Mouse (Mus musculus): ENCODE data around the gene Rgs13. TPM values are rescaled to one million over a fixed set of nuclear protein-coding genes. Genes with fewer than 3 reads are reported as not detected.

Gene Rgs13
- polyA plus RNA-seq (2016; fragmentation: Nextera tagmentation; extraction: Ambion mirVana): not detected in 2 replicates

DNA sequence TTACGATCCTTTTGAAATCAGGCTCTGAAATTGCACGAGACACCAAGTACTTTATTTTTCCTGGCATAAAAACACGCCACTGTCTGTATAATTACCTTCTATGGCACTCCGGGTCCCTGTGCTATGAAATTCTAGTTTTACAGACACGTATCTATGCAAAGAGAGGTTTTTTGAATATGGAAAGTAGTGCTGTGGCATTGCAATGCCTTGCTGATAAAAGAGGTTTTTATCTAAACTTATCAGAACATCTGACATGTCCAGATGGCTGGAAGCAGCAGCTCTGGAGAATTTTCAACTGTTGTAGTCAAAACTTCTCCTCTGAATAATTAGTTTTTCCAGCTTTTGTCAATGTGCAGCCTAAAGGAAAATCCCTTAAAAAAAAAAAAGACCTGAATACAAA, at the start of gene Rgs13:
TSS of gene Rgs13 (minus strand) at position 207 of the 400 bp plus-strand sequence.
- Histone ChIP-seq H3K36me3 (no peaks in the 10 kb centered on the region), H3K27ac (no peak within 1 kb of the TSS), H3K4me3 (no peak within 1 kb of the TSS), H3K27me3 (replicated peaks) (no peaks in the 10 kb centered on the region), H3K9ac (no peak within 1 kb of the TSS), H3K9me3 (replicated peaks) (no peaks in the 10 kb centered on the region), H3K4me1 (no peaks in the 10 kb centered on the region), H3K4me2 (no peak within 1 kb of the TSS)
- no peak for ATAC-seq
- WGBS (ENCODE audit: insufficient replicate concordance): 61% methylated on average over 5 of the region's 5 CpGs

DNA sequence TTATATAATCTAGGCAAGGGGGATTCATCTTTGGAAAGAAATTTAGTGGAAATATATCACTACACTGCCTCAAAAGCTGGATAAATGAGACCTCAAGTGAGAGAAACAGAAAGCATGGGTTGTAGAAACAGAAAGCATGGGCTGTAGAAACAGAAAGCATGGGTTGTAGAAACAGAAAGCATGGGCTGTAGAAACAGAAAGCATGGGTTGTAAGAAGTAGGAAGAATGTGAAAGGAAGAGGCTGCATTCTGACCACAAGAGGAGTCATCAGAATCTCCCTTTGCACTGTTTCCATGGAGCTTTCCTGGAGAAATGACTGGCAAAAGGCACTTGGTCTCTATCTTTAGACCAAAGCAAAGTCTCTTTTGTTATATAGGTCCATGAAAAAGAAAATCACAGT, 38.1 kb upstream of the Rgs13 start:
- H3K4me1 ChIP-seq: no peaks in the 10 kb centered on the region
- no peaks in the 10 kb centered on the region for H3K9me3 ChIP-seq (replicated peaks)
- H3K4me2 ChIP-seq: no peak overlapping the region
- H3K4me3 ChIP-seq: no peak overlapping the region
- no peak for ATAC-seq
- no peaks in the 10 kb centered on the region for H3K27me3 ChIP-seq (replicated peaks)
- no peak overlapping the region for H3K27ac ChIP-seq
- no peaks in the 10 kb centered on the region for H3K36me3 ChIP-seq
- H3K9ac ChIP-seq: no peak overlapping the region

DNA sequence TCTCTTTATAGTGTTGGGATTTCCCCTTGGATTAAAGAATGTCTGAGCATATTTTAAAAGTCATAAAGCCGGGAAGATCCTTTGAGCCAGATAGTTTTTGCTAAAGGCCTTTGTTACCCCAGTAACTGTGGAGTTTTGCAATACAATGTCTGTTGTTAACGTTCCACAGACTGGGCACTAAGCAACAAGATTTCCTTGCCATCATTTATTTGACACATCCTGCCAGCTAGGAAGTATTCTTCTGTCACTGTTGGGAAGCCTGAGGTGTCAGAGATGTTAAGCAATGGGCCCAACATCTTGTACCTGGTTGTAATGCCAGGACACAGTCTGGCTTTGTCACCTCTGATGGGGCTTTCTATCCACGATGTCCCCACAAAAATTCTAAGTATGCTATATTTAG, 33.7 kb upstream of the Rgs13 start:
- Histone ChIP-seq H3K27me3 (replicated peaks) (no peaks in the 10 kb centered on the region), H3K36me3 (no peaks in the 10 kb centered on the region), H3K27ac (no peak overlapping the region), H3K4me3 (no peak overlapping the region), H3K4me1 (no peaks in the 10 kb centered on the region), H3K4me2 (no peak overlapping the region), H3K9ac (no peak overlapping the region), H3K9me3 (replicated peaks) (no peaks in the 10 kb centered on the region)
- ATAC-seq: no peak
- 58% methylated on average over 3 of the region's 3 CpGs for WGBS (ENCODE audit: insufficient replicate concordance)

DNA sequence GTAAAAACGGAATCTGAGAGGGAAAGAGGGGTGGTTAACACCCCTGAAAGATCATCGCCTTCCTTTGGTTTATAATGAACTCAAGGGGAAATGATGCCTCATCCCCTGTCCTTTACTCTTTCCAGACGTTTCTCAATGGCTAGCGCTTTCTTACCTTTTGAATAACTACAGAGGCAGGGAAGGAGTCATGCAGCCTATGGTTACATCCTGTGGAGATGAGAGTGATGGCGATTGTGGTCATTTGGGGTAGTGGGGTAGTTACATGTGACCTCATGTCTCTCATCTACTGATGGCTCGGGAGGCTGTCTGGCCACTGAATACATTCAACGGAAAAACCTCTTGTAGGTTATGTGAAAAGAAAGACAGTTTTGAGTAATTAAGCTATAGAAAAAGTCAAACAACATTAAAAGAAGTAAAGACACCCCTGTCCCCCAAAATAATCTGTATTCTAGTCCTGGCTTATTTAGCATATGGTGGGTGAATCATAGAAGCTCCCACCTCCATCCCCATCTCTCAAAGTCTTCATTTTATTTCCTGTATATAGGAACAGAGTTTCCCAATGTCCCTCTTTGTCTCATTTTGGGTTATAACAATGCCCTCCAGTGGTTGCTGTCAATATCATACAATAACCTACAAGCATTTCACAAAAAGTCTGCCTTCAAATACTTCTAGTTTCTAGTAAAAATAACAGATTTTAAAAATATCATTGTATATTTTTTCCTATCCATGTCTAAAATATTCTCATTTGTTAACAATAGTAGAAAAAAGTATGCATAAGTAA, 29.3 kb upstream of the Rgs13 start:
- H3K36me3 ChIP-seq: no peaks in the 10 kb centered on the region
- H3K27me3 ChIP-seq (replicated peaks): no peaks in the 10 kb centered on the region
- no peak overlapping the region for H3K9ac ChIP-seq
- no peak overlapping the region for H3K4me3 ChIP-seq
- WGBS (ENCODE audit: insufficient replicate concordance): 61% methylated on average over 7 of the region's 7 CpGs
- no peaks in the 10 kb centered on the region for H3K4me1 ChIP-seq
- H3K27ac ChIP-seq: no peak overlapping the region
- no peaks in the 10 kb centered on the region for H3K9me3 ChIP-seq (replicated peaks)
- ATAC-seq: no peak
- no peak overlapping the region for H3K4me2 ChIP-seq

DNA sequence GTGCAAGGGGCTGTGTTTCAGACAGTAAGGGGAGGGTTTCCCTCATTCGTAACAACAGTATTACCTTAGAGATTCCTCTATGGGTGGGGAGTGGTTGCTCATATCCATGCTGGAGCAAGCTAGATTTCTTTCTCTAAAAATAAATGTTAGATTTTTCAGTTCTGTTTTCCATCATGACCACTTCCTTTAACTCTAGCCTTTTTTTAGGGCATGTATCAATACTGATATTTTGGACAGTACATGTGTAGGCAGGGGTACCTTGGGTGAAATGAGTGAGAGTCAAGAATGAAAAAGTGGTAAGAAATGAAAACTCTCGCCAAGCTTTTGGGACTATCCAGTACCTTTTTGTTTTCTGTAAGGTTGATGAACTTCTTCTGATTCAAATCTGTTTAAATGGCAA, 27.6 kb upstream of the Rgs13 start:
- no peak for ATAC-seq
- no peak overlapping the region for H3K9ac ChIP-seq
- H3K9me3 ChIP-seq (replicated peaks): no peaks in the 10 kb centered on the region
- no peaks in the 10 kb centered on the region for H3K36me3 ChIP-seq
- no peaks in the 10 kb centered on the region for H3K4me1 ChIP-seq
- no peaks in the 10 kb centered on the region for H3K27me3 ChIP-seq (replicated peaks)
- no peak overlapping the region for H3K4me2 ChIP-seq
- no peak overlapping the region for H3K27ac ChIP-seq
- 66% methylated on average over 2 of the region's 2 CpGs for WGBS (ENCODE audit: insufficient replicate concordance)
- H3K4me3 ChIP-seq: no peak overlapping the region

DNA sequence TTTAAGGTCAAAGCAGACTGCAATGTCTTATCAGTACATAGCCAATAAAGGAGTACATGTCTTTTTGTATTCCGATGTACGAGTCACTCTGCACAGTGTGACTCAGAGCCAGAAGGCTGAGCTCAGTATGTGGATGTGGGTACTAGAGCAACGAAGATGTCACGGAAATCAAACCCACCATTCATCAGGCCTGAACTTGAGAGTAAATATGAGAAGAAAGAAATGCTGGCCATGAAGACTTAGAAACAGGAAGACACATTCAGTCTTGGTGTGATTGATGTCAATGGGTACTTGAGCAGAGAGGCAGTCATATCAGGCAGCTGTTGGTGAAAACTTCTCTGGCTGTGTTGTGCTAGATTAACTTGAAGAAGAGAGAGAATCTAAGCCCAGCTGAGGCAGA, 25.8 kb upstream of the Rgs13 start:
- Histone ChIP-seq H3K4me2 (no peak overlapping the region), H3K27ac (no peak overlapping the region), H3K4me1 (no peaks in the 10 kb centered on the region), H3K4me3 (no peak overlapping the region), H3K27me3 (replicated peaks) (no peaks in the 10 kb centered on the region), H3K9me3 (replicated peaks) (no peaks in the 10 kb centered on the region), H3K36me3 (no peaks in the 10 kb centered on the region), H3K9ac (no peak overlapping the region)
- ATAC-seq: no peak
- 42% methylated on average over 4 of the region's 4 CpGs for WGBS (ENCODE audit: insufficient replicate concordance)

DNA sequence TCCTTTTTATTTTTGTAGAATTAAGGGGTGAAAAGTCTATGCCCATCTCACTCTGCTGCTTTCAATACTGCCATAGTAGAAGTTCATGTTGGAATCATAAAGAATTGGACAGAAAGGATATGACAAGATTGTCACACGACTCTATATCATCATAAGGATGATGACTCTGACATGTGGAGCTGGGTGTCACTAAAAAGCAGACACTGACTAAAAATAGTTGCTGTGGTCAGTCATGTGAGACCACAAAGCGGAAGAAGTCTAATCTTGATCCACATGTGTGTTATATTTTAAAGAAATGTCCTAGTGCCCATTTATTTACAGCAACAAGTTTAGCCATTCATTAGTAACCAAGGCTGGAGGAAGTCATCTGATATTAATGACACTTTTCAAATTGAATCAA, 23.3 kb upstream of the Rgs13 start:
- H3K36me3 ChIP-seq: no peaks in the 10 kb centered on the region
- 6% methylated on average over 2 of the region's 2 CpGs for WGBS (ENCODE audit: insufficient replicate concordance)
- no peak overlapping the region for H3K27ac ChIP-seq
- no peaks in the 10 kb centered on the region for H3K4me1 ChIP-seq
- no peak overlapping the region for H3K4me2 ChIP-seq
- H3K4me3 ChIP-seq: no peak overlapping the region
- H3K9me3 ChIP-seq (replicated peaks): no peaks in the 10 kb centered on the region
- H3K27me3 ChIP-seq (replicated peaks): no peaks in the 10 kb centered on the region
- ATAC-seq: peak; percentile 32; the same call in 1 of the 2 replicates
- H3K9ac ChIP-seq: no peak overlapping the region

DNA sequence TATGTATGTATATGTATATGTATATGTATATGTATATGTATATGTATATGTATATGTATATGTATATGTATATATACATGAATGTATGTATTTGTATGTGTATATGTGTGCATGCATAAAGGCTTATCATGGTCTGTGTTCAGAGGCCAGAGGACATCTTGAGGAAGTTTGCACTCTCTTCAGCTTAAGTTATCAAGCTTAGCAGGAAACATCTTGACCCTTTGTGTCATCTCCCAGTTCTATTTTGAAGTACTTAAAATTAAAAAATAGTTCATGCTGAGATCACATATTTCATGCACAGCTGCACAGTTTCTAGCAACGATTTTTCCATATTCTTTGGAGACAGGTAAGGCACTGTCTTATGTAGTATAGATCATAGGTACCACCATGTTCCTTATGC, 22.4 kb upstream of the Rgs13 start:
- WGBS (ENCODE audit: insufficient replicate concordance): 25% methylated on average over 1 of the region's 1 CpGs
- Histone ChIP-seq H3K27me3 (replicated peaks) (no peaks in the 10 kb centered on the region), H3K9me3 (replicated peaks) (no peaks in the 10 kb centered on the region), H3K4me3 (no peak overlapping the region), H3K4me1 (no peaks in the 10 kb centered on the region), H3K9ac (no peak overlapping the region), H3K36me3 (no peaks in the 10 kb centered on the region), H3K27ac (no peak overlapping the region), H3K4me2 (no peak overlapping the region)
- ATAC-seq: no peak

DNA sequence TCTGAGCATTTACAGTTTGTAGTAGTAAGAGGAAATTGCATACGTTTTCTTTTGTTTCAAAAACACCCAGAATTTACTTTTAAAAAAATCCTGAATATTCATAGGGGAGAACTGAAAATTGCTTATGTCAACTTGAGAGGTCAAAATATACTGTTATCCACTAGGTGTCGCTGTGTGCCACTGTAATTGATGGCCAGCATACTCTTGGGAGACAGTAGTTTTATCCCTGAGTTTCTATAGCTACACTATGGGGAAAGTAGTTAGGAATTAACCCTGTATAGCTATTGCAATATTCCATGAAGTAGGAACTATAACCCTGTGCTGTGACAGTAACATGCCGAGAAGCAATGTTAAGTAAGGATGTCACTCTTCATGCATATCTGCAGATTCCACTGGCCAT, 20.5 kb upstream of the Rgs13 start:
- Histone ChIP-seq H3K4me2 (no peak overlapping the region), H3K9me3 (replicated peaks) (no peaks in the 10 kb centered on the region), H3K9ac (no peak overlapping the region), H3K4me1 (no peaks in the 10 kb centered on the region), H3K4me3 (no peak overlapping the region), H3K27ac (no peak overlapping the region), H3K27me3 (replicated peaks) (no peaks in the 10 kb centered on the region), H3K36me3 (no peaks in the 10 kb centered on the region)
- ATAC-seq: no peak
- WGBS (ENCODE audit: insufficient replicate concordance): 25% methylated on average over 3 of the region's 3 CpGs

DNA sequence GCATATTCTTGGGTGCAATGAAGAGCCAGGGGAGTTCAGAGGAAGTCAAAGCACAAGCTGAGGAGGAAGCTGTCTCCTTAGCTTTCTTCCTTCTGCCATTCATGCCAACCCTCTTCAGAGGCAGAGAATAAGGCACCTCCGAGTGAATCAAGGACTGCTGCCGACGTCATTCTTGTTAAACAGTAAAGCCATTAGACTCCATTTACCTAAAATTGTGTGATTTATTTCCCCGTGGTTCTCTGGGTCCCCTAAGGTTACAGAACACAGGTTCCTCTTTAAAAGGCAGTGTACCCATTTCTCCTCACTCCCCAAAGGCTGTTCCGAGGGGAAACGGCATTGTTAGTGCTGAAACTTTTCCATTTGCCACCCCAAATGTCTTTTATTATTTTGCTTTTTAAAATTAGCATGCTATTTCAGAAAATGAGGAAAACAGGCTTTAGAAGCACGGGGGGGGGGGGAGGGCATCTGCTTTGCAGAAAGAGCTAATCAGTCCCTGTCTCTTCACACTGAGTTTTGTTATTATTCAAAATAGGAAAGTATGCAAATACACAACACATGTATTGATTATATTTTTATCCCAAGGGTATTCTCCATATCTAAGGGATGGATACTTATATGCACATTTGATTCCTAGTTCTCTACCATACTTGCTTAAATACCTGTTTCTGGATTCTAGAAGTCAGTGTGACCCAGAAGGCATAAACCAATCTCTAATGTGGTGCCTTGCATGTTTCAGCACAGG, 9.7 kb upstream of the Rgs13 start:
- Histone ChIP-seq H3K27ac (no peak overlapping the region), H3K27me3 (replicated peaks) (no peaks in the 10 kb centered on the region), H3K36me3 (no peaks in the 10 kb centered on the region), H3K4me3 (no peak overlapping the region), H3K4me2 (no peak overlapping the region), H3K4me1 (no peaks in the 10 kb centered on the region), H3K9ac (no peak overlapping the region), H3K9me3 (replicated peaks) (no peaks in the 10 kb centered on the region)
- 30% methylated on average over 7 of the region's 7 CpGs for WGBS (ENCODE audit: insufficient replicate concordance)
- ATAC-seq: no peak

DNA sequence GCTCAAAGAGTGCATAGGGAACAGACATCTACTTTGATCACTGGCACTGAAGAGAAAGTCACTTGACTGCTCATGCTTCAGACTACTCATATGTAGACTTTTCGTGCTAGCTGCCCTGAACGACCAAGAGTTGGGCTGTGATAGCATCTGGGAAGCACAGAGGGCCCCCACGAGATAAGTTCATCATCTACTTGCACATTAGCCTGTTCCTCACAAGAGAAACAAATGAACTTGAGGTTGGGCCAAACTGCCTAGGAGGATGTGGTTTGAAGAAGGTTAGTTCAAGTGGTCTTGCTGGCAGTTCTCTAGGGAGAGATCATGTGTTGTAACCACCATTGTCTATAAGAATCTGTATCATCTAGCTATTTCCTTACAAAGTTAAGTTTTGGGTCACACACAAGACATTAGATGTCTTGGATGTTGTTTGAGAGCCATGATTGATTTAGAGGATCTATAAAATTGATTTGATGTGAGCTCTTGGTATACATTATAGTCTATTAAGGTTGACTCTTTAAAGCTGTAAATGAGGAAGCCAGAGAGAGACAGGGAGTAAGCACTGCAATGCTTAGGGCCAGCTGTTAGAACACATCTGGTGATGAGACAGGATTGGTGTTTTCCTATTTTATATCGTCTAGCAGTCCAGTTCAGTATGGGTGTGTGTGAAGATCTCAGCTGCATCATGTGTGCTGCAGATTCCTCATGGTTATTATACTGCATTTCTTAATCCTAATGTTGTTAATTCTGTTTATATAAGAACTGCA, 8.0 kb upstream of the Rgs13 start:
- Histone ChIP-seq H3K9me3 (replicated peaks) (no peaks in the 10 kb centered on the region), H3K4me1 (no peaks in the 10 kb centered on the region), H3K27me3 (replicated peaks) (no peaks in the 10 kb centered on the region), H3K4me2 (no peak overlapping the region), H3K36me3 (no peaks in the 10 kb centered on the region), H3K4me3 (no peak overlapping the region), H3K27ac (no peak overlapping the region), H3K9ac (no peak overlapping the region)
- 21% methylated on average over 4 of the region's 4 CpGs for WGBS (ENCODE audit: insufficient replicate concordance)
- no peak for ATAC-seq

DNA sequence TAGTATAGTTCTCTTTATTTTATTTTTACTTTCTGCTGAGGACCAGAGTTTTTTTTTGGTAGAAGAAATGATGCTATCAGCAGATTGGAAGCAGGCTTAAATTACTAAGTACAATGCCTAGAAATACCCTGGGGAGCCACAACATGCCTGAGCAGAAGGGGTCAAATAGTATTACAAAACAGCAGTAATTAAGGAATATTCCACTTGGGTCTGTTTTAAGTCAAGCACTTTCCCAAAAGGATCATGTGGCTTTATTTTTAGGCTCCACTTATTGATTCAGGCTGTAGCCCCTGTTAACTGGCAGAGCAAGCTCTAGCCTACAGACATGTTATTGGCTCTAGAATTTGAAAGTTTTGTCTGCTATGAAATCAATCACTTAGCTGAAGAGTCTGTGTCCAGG, 6.5 kb upstream of the Rgs13 start:
- no peaks in the 10 kb centered on the region for H3K9me3 ChIP-seq (replicated peaks)
- no peak overlapping the region for H3K9ac ChIP-seq
- no peaks in the 10 kb centered on the region for H3K4me1 ChIP-seq
- no peak overlapping the region for H3K27ac ChIP-seq
- no peaks in the 10 kb centered on the region for H3K27me3 ChIP-seq (replicated peaks)
- no peak overlapping the region for H3K4me3 ChIP-seq
- H3K4me2 ChIP-seq: no peak overlapping the region
- ATAC-seq: no peak
- H3K36me3 ChIP-seq: no peaks in the 10 kb centered on the region
